Mouse (Mus musculus): Measurements from ENCODE around the gene Uqcc3.
A peak's percentile ranks its signal among the peaks of the same experiment; 100 is the strongest.
"Not testable (repeated sequence)": the region's sequence is repeated elsewhere in the genome, so short reads cannot be mapped to it uniquely, and the experiment has no call there.

The Uqcc3 gene

DNA sequence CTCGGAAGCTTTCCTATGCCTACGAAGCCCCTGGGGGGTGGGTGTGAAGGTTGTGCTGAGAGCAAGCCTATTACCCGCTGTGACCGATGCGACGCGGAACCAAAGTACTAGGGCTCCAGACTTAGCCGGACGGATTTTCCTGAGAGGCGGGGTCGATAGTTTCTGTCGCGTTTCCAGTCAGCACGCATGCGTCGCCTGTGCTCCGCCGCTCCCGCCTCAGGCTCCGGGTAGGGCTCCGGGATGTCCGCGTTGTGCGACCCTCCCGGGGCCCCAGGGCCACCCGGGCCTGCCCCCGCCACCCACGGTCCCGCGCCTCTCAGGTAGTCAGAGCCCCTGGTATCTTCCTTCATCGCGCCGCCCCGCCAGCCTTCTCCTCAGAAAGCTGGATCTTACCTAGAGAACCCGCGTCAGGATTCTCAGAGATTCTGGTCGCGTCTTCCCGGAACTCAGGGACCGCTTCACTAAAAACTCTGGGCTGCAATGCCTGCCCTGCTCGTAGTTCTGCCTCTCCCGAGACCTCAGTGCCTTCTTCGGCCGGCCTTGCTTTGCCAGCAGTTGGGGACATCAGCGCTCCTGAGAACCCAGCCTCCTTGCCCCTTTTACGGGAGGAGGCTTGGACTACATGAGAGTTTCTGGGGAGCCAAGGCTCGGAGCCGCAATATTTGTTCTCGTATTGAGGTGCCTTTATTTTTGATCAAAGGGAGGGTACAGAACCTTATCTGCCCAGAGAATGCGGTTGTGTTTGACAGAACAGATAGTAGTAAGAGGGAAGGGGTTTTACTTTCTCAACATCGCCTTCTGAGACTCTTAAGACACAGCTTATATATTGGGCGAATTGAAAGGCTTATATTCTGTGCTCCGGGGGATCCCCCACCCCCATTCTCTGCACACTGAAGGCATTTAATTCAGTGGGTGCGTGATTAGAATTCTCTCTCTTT lies 12.4 kb upstream of the Uqcc3 start, which contains the start of gene Ints5:
TSS of gene Ints5 (plus strand) at position 177 of the 938 bp plus-strand sequence.
- peak; percentile 86 for DNase-seq

DNA sequence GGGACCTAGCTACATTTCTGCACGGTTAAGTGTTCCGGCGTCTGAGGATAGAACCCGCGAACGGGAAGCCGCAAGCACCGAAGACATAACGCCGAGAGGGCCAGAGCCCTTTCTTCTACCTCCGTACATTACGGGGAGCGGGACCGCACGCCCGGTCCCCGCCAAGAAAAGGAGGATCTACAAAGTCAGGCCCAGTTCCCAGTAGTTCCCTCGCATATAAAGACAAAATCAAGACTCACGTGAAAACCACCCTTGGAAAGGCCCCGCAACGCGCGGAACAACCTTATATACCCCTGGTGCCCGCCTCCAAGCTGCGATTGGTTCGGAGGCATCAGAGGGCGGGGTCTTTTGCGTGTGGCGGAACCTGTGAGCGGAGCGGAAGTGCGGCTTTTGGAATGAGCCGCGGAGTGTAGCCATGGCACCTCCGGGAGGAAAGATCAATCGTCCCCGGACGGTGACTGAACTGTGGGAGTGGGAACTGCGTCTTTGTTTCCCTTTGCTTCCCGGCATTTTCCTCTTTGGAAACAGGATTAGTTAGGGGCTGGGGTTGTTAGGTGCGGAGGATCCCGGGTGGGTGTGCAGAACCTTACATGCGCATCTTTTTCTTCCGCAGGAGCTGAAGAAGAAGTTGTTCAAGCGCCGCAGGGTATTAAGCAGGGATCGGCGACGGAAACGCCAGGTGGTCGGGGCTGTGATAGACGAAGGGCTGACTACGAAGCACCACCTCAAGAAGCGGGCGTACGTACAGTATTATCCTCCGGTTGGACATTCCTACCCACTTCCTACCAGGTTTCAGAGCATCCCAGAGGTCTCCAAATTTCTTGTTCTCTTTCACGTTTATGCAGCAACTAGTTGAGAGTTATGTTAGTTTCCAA lies 8.0 kb upstream of the Uqcc3 start, which contains the start of the genes 1810009A15Rik and Gm49416:
TSS of gene 1810009A15Rik (plus strand) at position 343 of the 875 bp plus-strand sequence.
TSS of gene Gm49416 (plus strand) at position 416 of the 875 bp plus-strand sequence.
- peak; percentile 95 to 96 for DNase-seq

- DNase-seq, result no peak
Measured at GRCm38 (mm10) chr19:8887585-8888463, 7.1 kb upstream of the Uqcc3 start.

DNA sequence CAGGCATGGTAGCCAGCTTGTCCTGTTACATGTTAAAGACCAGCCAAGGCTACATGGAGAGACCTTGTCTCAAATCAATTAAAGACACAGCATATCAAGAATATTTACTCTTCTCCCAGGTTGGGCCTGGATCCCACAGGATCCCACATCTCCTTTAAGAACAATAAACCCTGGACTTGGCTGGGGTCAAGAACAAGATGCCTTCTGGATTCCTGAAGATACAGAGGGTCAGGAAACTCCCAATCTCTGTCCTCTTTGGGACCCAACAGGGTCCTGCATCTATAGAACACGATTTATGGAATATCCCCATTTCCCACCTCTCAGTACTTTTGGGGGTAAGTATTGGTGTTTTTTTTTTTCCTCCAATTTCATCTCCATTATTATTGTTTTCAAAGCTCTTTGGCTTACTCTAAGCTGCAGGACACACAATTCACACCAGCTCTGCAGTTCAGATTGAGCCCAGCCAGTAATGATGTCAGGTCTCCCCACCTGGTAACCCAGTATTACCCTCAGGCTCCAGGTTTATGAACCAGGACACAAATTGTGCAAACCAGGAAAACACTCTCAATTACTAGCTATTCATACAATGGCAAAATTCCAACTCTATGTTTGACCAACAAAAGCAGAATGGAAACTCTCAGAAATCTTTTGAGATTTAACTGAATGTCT lies 6.3 kb upstream of the Uqcc3 start:
- no peak for DNase-seq

- no peak for DNase-seq
Measured at GRCm38 (mm10) chr19:8883616-8884015, 2.9 kb upstream of the Uqcc3 start, which contains the start of the genes Lbhd1 and Gm49403. Lbhd1 (plus strand) TSS chr19:8883732. Gm49403 (plus strand) TSS chr19:8883930.

GRCm38 (mm10) chr19:8881034-8881392 lies 290 bp upstream of the Uqcc3 start:
- no peak for DNase-seq

DNA sequence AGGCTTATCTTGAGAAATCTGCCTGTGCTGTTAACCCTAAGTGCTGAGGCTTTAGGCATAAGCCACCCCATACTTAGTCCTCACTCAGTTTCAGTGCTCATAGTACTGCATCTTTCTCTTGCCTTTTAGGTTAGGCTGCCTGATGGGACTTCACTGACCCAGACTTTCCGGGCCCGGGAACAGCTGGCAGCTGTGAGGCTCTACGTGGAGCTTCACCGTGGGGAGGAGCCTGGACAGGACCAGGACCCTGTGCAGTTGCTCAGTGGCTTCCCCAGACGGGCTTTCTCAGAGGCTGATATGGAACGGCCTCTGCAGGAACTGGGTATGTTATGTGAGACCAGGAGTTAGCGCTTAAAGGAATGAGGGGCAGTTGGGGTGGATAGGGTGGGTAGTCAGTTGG lies 5.7 kb downstream of the Uqcc3 start:
- DNase-seq, result no peak

- no peak for DNase-seq
Measured at GRCm38 (mm10) chr19:8872266-8872840, 8.4 kb downstream of the Uqcc3 start.

- DNase-seq, result peak; percentile 99
Measured at GRCm38 (mm10) chr19:8871267-8872186, 9.2 kb downstream of the Uqcc3 start, which contains the start of gene Ubxn1. Ubxn1 (plus strand) TSS chr19:8871496.

GRCm38 (mm10) chr19:8870838-8871237 lies 9.9 kb downstream of the Uqcc3 start:
- no peak for DNase-seq

GRCm38 (mm10) chr19:8870381-8870780 lies 10.3 kb downstream of the Uqcc3 start:
- DNase-seq, result not testable (repeated sequence)

- no peak for DNase-seq
Measured at GRCm38 (mm10) chr19:8864265-8864664, 16.5 kb downstream of the Uqcc3 start.

DNA sequence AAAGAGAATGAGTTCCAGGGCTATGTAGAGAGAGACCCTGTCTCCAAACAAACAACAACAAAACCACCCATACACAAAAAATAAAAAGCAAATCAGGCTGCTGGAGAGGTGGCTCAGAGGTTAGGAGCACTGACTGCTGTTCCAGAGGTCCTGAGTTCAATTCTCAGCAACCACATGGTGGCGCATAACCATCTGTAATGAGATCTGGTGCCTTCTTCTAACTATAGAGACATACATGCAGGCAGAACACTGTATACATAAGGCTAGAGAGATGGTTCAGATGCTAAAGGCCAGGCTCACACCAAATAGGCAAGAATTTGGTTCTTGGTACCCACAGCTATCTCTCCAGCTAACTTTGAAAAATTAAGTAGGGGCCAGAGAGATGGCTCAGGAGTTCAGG lies 21.7 kb downstream of the Uqcc3 start:
- peak in 1 of 2 experiments; percentile 34 for DNase-seq

DNA sequence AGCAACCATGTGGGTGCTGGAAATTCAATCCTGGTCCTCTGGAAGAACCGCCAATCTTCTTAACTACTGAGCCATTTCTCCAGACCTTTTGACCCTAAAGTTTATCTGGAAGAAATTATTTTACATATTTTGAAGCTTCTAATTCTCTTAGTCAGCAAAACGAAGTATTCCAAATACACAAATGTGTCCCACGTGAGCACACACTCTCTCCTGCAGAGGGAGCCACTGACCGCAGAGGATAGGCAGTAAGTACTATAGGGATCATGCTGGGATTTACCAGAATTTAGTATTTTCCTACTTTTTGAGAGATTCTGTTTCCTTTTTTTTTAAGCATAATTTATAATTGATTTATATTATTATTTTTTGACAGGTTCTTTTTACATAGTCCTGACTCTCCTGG lies 23.0 kb downstream of the Uqcc3 start:
- DNase-seq, result peak; percentile 47 to 62

GRCm38 (mm10) chr19:8853117-8853516 lies 27.6 kb downstream of the Uqcc3 start:
- DNase-seq, result no peak

DNA sequence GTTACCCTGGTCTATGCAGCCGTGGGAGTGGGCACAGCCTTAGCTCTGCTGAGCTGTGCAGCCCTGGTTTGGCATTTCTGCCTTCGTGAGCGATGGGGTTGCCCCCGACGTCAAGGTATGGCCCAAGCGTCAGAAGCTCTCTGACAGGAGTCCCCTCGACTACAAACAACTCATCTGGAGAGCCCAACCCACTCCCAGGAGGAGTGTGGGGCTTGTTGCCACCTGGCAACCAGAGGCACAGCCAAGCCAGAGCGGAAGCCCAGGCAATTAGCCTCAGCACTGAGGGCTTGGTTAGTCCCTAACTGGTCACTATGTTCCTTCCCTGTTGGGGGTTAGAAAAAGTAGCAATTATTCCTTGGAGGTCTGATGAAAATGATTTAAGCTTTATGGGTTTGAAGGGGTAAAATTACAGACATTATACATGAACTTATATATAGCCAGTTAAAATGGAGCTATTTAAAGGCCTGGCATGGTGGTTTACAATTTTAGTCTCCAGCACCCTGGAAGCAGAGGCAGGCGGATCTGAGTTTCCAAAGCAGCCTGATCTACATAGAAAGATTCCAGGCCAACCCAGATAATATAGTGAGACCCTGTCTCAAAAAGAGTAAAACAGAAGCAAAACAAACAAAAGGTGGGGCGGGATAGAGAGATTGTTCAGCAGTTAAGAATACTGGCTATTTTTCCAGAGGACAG lies 28.3 kb downstream of the Uqcc3 start:
- DNase-seq, result peak in 1 of 2 experiments; percentile 44

- DNase-seq, result peak; percentile 49 to 72
Measured at GRCm38 (mm10) chr19:8851639-8852038, 29.1 kb downstream of the Uqcc3 start.

DNA sequence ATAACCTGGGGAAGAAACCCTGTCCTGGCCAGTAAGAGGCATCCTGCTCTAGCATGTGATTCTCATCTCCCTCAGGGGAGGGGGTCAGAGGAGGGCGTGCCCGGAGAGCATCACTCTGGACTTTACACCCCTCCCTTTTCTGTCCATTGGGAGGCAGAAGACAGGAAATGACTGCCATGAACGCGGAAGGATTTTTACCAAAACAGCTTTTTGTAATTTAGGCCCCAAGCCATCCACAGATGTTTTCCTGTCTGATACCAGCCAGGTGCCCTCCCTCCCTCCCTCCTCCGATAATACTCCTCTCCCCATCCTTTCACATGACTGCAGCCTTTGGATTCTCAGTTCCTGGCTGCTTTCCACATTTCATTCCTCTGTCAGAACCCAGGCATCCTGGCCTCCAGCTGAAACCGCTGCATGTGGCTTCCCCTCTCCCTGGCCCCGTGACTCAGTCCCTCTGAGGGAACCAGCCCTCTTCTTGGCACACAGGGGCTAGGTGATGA lies 30.3 kb downstream of the Uqcc3 start, which contains the start of gene Lrrn4cl:
TSS of gene Lrrn4cl (plus strand) at position 367 of the 500 bp plus-strand sequence.
- DNase-seq, result no peak

DNA sequence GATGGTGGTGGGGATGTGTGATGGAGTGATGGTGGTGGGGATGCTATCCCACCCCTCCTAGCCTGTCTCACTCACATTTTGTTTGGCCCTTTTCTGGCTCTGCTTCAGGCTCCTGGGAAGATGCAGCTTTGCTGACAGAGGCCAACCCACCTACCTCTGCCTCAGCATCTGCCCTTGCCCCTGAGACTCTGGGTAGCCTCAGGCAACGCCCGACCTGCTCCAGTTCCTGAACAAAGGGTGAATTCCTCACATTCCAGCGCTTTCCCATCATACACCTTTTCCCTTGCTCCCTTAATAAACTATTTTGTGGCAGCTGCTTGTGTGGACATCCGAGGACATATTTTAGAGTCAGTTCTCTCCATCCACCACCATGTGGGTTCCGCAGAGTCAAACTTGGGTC lies 32.4 kb downstream of the Uqcc3 start:
- no peak for DNase-seq
